Mouse (Mus musculus) kidney, postnatal 0 days (tissue): ENCODE measurements around the gene Htr2a. TPM values are rescaled to one million over a fixed set of nuclear protein-coding genes. Genes with fewer than 3 reads are reported as not detected.

Source experiments
- ATAC-seq: fragments of 200-750 bp; cut with Nextera tagmentation; replicated peaks from 2 replicates; pipeline ENCODE4 v1.8.0; 2017; ENCODE audit warnings: low read depth, moderate number of reproducible peaks, moderate TSS enrichment, moderate library complexity; ENCODE audit not compliant: low FRiP score
- DNase-seq: peaks from one replicate; pipeline ENCODE4 v3.0.0-alpha.2; 2016; ENCODE audit warnings: low spot score
- H3K27ac ChIP-seq: fragments of 300-500 bp; sonication (generic); 2 replicates; pipeline ENCODE4 v1.5.1; 2014; ENCODE audit warnings: mild to moderate bottlenecking
- H3K27me3 ChIP-seq: fragments of 300-500 bp; sonication (generic); 2 replicates; pipeline ENCODE4 v1.6.1; 2014; ENCODE audit warnings: low read length, mixed read lengths; ENCODE audit not compliant: insufficient read depth
- H3K36me3 ChIP-seq: fragments of 300-500 bp; sonication (generic); 2 replicates; pipeline ENCODE4 v1.6.1; 2014; ENCODE audit warnings: low read length, mixed read lengths; ENCODE audit not compliant: insufficient read depth
- H3K4me1 ChIP-seq: fragments of 300-500 bp; sonication (generic); replicated peaks from 2 replicates; pipeline ENCODE4 v1.6.1; 2014; ENCODE audit warnings: antibody characterized with exemption, low read length, mixed read lengths; ENCODE audit not compliant: insufficient read depth
- H3K4me2 ChIP-seq: fragments of 300-500 bp; sonication (generic); 2 replicates; pipeline ENCODE4 v1.6.1; 2014; ENCODE audit warnings: mild to moderate bottlenecking, low read length, moderate library complexity, mixed read lengths
- H3K4me3 ChIP-seq: fragments of 300-500 bp; sonication (generic); replicated peaks from 2 replicates; pipeline ENCODE4 v1.5.1; 2014; ENCODE audit warnings: low read depth, low read length
- H3K9ac ChIP-seq: fragments of 300-500 bp; sonication (generic); 2 replicates; pipeline ENCODE4 v1.6.1; 2014; ENCODE audit warnings: low read depth, low read length
- H3K9me3 ChIP-seq: fragments of 300-500 bp; sonication (generic); replicated peaks from 2 replicates; pipeline ENCODE4 v1.6.1; 2016; ENCODE audit warnings: low read length, inconsistent platforms, mixed read lengths
- CTCF ChIP-seq: IDR thresholded peaks from 2 replicates; pipeline ENCODE4 v1.5.1; 2016; ENCODE audit warnings: antibody characterized with exemption, low read depth, mild to moderate bottlenecking, moderate library complexity
- WGBS: fragments of 180-500 bp; shearing (Covaris S2); extraction: QIAGEN DNeasy Blood & Tissue Kit; methylation state at CpG from one replicate; pipeline ENCODE4 v1.1.7; 2014; 5-methylcytosine and 5-hydroxymethylcytosine counted together
- polyA plus RNA-seq: library from polyadenylated mRNA; unstranded; fragments of >200 nt; fragmentation: Nextera tagmentation; extraction: Ambion mirVana; gene quantifications from 2 replicates; pipeline ENCODE4 v1.2.1, GENCODE M21; 2015

Htr2a gene
- polyA plus RNA-seq, 1 experiment from 2014 or later: 0.32 TPM

DNA sequence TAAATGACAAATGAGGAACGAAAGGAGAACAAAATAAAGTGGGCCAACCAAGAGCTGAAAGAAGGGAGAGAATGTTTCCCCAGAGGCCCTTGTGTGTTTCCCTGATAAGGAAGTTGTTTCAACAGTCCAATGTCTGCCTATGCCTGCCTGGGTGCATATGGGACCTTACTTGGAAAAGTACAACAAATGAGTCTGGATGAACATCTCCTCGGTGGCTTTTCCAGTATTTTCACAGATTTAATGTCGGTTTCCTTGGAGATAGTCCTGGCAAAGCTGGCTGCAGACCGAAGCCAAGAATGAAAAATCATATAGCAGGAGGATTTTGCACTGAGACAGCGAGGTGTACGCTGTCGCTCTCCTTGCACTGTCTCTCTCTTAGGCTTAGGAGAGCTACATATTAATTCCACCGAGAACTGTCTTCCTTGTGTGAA lies 18.8 kb downstream of the Htr2a start:
- DNase-seq (no peak), ATAC-seq (no peak)
- Histone ChIP-seq H3K36me3 (no peaks in the 10 kb centered on the region), H3K27me3 (no peaks in the 10 kb centered on the region), H3K4me3 (no peak overlapping the region), H3K9ac (no peak overlapping the region), H3K27ac (no peak overlapping the region), H3K9me3 (no peaks in the 10 kb centered on the region), H3K4me2 (no peak overlapping the region), H3K4me1 (no peaks in the 10 kb centered on the region)
- 88% methylated on average over 8 of the region's 8 CpGs for WGBS
- TF ChIP-seq CTCF: no peak

DNA sequence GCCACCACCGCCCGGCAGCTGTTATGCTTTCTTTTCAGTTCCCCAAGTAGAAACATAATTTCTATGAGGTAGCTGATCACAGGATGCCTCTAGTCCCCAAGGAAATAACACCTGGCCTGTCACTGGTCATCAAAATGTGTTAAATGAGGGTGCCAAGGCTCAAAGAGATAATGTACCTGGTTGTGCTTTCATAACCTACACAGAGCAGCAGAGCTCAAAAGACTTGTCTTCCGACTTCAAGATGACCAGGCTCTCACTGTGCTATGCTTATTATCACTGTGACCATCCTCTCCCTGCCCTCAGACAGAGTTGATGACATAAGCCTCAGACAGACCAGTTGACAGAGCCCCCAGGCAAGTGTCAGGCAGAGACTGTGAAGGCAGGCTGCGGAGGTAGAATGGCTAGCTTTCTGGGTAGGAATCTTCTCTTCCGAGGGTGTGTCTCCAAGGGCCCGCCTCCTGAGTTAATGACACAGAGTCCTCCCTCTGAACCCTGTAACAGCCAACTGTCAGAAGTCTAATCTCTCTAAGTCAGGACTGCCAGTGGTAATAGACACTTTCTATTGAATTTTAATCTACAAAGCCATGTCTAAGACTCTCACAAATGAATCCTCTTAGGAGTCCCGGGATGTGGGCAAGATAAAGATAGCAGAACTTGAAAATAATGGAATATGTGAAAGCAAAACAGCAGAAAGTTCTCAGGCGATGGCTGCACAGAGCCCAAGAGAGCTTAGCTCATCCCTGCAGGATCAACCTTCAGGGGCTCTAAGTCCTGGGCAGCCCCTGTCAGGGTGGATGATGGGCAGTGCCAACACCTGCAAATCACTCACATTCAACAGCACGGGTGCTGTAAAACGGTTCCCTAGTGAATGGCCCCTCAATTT lies 31.7 kb downstream of the Htr2a start:
- no peak for DNase-seq

DNA sequence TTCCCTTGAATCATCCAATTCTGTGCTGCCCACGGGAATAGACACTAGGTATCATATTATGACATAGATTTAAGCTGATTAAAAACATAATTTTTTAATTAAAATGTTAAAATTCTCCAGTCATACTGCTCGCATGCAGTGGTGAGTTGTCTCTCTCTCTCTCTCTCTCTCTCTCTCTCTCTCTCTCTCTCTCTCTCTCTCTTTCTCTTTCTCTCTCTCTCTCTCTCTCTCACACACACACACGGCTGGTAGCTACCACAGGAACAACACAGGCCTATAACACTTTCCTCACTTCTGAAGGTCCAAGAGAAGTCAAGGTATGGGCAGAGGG lies 32.3 kb downstream of the Htr2a start:
- no peak overlapping the region for H3K27ac ChIP-seq
- ATAC-seq: no peak
- H3K9ac ChIP-seq: no peak overlapping the region
- H3K9me3 ChIP-seq: no peaks in the 10 kb centered on the region
- no peaks in the 10 kb centered on the region for H3K36me3 ChIP-seq
- no peak for DNase-seq
- 84% methylated on average over 3 of the region's 3 CpGs for WGBS
- H3K4me3 ChIP-seq: no peak overlapping the region
- no peak overlapping the region for H3K4me2 ChIP-seq
- no peaks in the 10 kb centered on the region for H3K27me3 ChIP-seq
- TF ChIP-seq CTCF: no peak
- H3K4me1 ChIP-seq: no peaks in the 10 kb centered on the region

More for the DNA sequence above, 31.7 kb downstream of the Htr2a start:
- no peak overlapping the region for H3K27ac ChIP-seq
- no peak overlapping the region for H3K4me2 ChIP-seq
- no peaks in the 10 kb centered on the region for H3K36me3 ChIP-seq
- 75% methylated on average over 10 of the region's 10 CpGs for WGBS
- H3K4me1 ChIP-seq: no peaks in the 10 kb centered on the region
- no peak overlapping the region for H3K4me3 ChIP-seq
- H3K9ac ChIP-seq: no peak overlapping the region
- no peak for TF ChIP-seq CTCF
- no peaks in the 10 kb centered on the region for H3K27me3 ChIP-seq
- H3K9me3 ChIP-seq: no peaks in the 10 kb centered on the region
- ATAC-seq: no peak

DNA sequence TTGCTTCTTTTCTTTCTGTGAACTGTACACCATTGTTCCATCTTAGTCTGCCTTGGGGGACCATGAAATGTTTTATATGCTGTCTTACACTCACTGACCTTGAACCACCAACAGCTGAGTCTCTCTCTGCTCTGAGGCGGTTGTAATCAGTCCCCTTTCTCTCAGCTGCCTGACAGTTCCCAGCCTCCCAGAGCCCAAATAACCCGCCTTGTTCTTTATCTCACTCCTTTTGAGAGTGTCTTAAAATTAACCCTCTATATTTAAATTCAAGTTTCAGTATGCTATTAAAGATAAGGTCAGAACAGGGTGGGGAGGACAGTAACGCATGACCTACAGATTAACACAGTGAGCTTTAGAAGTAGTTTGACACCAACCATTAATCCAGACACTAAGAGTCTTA lies 32.9 kb downstream of the Htr2a start:
- no peaks in the 10 kb centered on the region for H3K9me3 ChIP-seq
- no peak overlapping the region for H3K27ac ChIP-seq
- WGBS: 44% methylated on average over 3 of the region's 3 CpGs
- no peak overlapping the region for H3K4me2 ChIP-seq
- H3K4me1 ChIP-seq: no peaks in the 10 kb centered on the region
- no peak overlapping the region for H3K9ac ChIP-seq
- ATAC-seq: no peak
- no peaks in the 10 kb centered on the region for H3K27me3 ChIP-seq
- peak; percentile 30 for DNase-seq
- H3K4me3 ChIP-seq: no peak overlapping the region
- H3K36me3 ChIP-seq: no peaks in the 10 kb centered on the region
- TF ChIP-seq CTCF: no peak

DNA sequence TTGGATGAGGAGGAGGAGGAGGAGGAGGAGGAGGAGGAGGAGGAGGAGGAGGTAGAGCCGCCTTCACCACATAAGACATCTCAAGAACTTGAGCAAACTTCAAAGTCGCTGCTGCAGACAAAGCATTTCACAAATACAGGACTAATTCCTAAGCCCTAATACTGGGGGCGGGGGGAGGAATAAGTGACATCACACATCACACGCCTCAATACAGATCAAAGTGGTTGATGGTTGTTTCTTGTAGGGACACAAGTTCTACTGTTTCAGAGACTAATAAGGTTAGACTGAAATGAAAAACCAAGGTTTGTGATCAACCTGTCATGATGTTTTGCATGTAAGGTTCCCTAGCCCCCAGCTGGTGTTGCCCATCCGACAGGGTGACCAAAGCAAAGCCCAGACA lies 39.2 kb downstream of the Htr2a start:
- 79% methylated on average over 5 of the region's 5 CpGs for WGBS

DNA sequence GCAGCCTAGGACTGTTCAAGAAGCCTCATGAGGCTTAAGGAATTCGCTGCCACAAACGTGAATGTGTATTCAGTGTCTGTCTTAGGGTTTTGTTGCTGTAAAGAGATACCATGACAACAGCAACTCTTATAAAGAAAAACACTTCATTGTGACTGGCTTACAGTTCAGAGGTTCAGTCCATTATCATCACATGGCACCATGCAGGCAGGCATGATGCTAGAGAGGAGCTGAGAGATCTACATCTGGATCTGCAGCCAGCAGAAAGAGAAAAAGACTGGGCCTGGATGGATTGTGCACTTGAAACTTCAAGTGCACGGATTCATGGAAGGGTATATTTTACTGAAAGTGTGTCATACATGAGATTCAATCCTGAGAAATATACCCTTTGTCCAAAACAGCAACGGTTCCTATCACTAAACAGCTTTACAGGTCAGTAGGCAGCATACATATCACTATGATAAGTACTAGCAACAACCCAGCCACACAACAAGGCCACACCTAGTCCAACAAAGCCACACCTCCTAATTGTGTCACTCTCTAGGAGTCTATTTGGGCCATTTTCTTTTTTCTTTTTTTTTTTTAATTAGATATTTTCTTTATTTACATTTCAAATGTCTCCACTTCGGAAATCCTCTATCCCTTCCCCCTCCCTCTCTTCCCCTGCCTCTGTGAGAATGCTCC lies 43.8 kb downstream of the Htr2a start:
- no peak for TF ChIP-seq CTCF
- ATAC-seq: no peak
- no peak for DNase-seq
- no peak overlapping the region for H3K27ac ChIP-seq
- no peak overlapping the region for H3K4me2 ChIP-seq
- no peaks in the 10 kb centered on the region for H3K9me3 ChIP-seq
- no peak overlapping the region for H3K9ac ChIP-seq
- no peak overlapping the region for H3K4me3 ChIP-seq
- H3K27me3 ChIP-seq: no peaks in the 10 kb centered on the region
- WGBS: 80% methylated on average over 5 of the region's 5 CpGs
- H3K4me1 ChIP-seq: no peaks in the 10 kb centered on the region
- no peaks in the 10 kb centered on the region for H3K36me3 ChIP-seq

More for the DNA sequence above, 39.2 kb downstream of the Htr2a start:
- DNase-seq (no peak), ATAC-seq (no peak)
- Histone ChIP-seq H3K4me2 (no peak overlapping the region), H3K27ac (no peak overlapping the region), H3K4me1 (no peaks in the 10 kb centered on the region), H3K9me3 (no peaks in the 10 kb centered on the region), H3K9ac (no peak overlapping the region), H3K36me3 (no peaks in the 10 kb centered on the region), H3K4me3 (no peak overlapping the region), H3K27me3 (no peaks in the 10 kb centered on the region)
- TF ChIP-seq CTCF: no peak
